In the genomic region with DNA sequence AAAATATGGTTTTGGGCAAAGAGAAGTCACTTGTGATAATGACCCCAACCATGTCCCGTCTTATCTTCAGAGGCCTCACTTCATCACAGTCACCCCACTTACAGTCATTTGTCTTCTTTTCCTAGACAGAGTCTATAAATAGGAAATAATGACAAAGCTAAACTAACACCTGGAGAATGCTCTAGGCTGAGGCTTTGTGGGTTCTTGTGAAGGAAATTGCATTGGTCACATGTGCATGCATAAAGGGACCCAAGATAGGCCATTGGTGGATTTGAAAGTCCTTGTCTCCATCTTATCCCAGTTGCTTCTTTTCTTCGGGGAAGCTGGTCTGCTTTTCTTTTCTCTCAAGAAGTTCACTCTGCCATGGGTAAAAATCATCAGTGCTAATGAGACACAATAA, we compare ENCODE assay signal across 25 mouse cellular contexts.
"Had no signal": no experiment of that assay in that cellular context is flagged by ENCODE, and none has a peak within 500 bp of the region (broad histone marks: within the 10 kb centered on the region; RNA-seq: fewer than 3 reads in every experiment).

No protein-coding gene starts in this region.

- H3K4me2 ChIP-seq: heart, embryonic 12.5 days; hindbrain, embryonic 13.5 days; hindbrain, embryonic 15.5 days; limb, embryonic 12.5 days; liver, embryonic 11.5 days; liver, embryonic 13.5 days; liver, embryonic 15.5 days had no signal

- H3K9me3 ChIP-seq: heart, embryonic 12.5 days; hindbrain, embryonic 13.5 days; hindbrain, embryonic 15.5 days; limb, embryonic 10.5 days; limb, embryonic 12.5 days; liver, embryonic 13.5 days; liver, embryonic 15.5 days had no signal

- H3K36me3 ChIP-seq: heart, embryonic 12.5 days; hindbrain, embryonic 13.5 days; hindbrain, embryonic 15.5 days; limb, embryonic 10.5 days; limb, embryonic 12.5 days; liver, embryonic 13.5 days; liver, embryonic 15.5 days had no signal

- H3K4me1 ChIP-seq: hindbrain, embryonic 13.5 days; liver, embryonic 13.5 days; liver, embryonic 15.5 days had no signal

- DNase-seq: gastrocnemius, postnatal 14 days; gastrocnemius, postnatal 36 days; heart, adult 11 months; heart, adult 2 months; heart, postnatal 10 days; heart, postnatal 4 days; kidney, adult 11 months; kidney, adult 2 months; kidney, adult 9 months; kidney, postnatal 10 days; kidney, postnatal 25 days; kidney, postnatal 4 days; liver; liver, embryonic 13.5 days had no signal

- H3K27me3 ChIP-seq: heart, embryonic 12.5 days; hindbrain, embryonic 13.5 days; hindbrain, embryonic 15.5 days; limb, embryonic 12.5 days; liver, embryonic 13.5 days; liver, embryonic 15.5 days had no signal

- H3K27ac ChIP-seq: heart, adult 2 months; hindbrain, embryonic 13.5 days; hindbrain, embryonic 15.5 days; hindbrain, postnatal 0 days; layer of hippocampus, adult 2 months; left cerebral cortex, adult 2 months; limb, embryonic 10.5 days; limb, embryonic 12.5 days; liver, embryonic 13.5 days; liver, embryonic 15.5 days had no signal

- ATAC-seq: hindbrain, postnatal 0 days; intestine, embryonic 16.5 days had no signal

- H3K4me3 ChIP-seq: heart, adult 2 months; heart, embryonic 12.5 days; hindbrain, embryonic 13.5 days; hindbrain, embryonic 15.5 days; layer of hippocampus, adult 2 months; left cerebral cortex, adult 2 months; limb, embryonic 10.5 days; limb, embryonic 12.5 days; liver, embryonic 13.5 days; liver, embryonic 15.5 days had no signal

- H3K9ac ChIP-seq: heart, embryonic 12.5 days; hindbrain, embryonic 13.5 days; hindbrain, embryonic 15.5 days; limb, embryonic 12.5 days; liver, embryonic 13.5 days; liver, embryonic 15.5 days had no signal
